In genomic region chr5:129008008-129008407, GRCm38 (mm10) we compare ENCODE assay signal across 8 mouse cellular contexts. TPM values are rescaled to one million over a fixed set of nuclear protein-coding genes. Genes with fewer than 3 reads are reported as not detected.
DNase-seq lines count a peak whose midpoint lies in the region; ATAC-seq and TF ChIP-seq lines count a peak whose summit lies in the region.

No protein-coding gene starts in this region.

- H3K9ac ChIP-seq in lung, embryonic 15.5 days = peak overlapping the region; percentile 63
- H3K9ac ChIP-seq in liver, postnatal 0 days (replicated peaks) = peak overlapping the region; percentile 95

- H3K4me1 ChIP-seq in lung, embryonic 15.5 days = peaks cover 34% of the 10 kb centered on the region
- H3K4me1 ChIP-seq in brown adipose tissue, adult 24 weeks (ENCODE audit: control insufficient read depth, insufficient read depth, insufficient read length, low read length) = peaks cover 3% of the 10 kb centered on the region
- peaks cover 48% of the 10 kb centered on the region for H3K4me1 ChIP-seq in liver, postnatal 0 days (ENCODE audit: insufficient read depth)

- H3K27me3 ChIP-seq in lung, embryonic 15.5 days = no peaks in the 10 kb centered on the region
- no peaks in the 10 kb centered on the region for H3K27me3 ChIP-seq in liver, postnatal 0 days (ENCODE audit: insufficient read depth, low read length)

- H3K4me3 ChIP-seq in lung, embryonic 15.5 days = peak overlapping the region; percentile 62
- H3K4me3 ChIP-seq in brown adipose tissue, adult 24 weeks (ENCODE audit: insufficient read depth, low read depth, low read length) = peak overlapping the region; percentile 90
- H3K4me3 ChIP-seq in liver, postnatal 0 days (ENCODE audit: low read depth, low read length) = peak overlapping the region; percentile 93

- H3K9me3 ChIP-seq in lung, embryonic 15.5 days = no peaks in the 10 kb centered on the region
- H3K9me3 ChIP-seq in liver, postnatal 0 days (ENCODE audit: low read length) = no peaks in the 10 kb centered on the region

- H3K27ac ChIP-seq in lung, embryonic 15.5 days = no peak overlapping the region
- H3K27ac ChIP-seq in brown adipose tissue, adult 24 weeks (replicated peaks; ENCODE audit: low read depth, low read length) = peak overlapping the region; percentile 55
- peak overlapping the region; percentile 90 for H3K27ac ChIP-seq in liver, postnatal 0 days (ENCODE audit: low read depth)

- peak overlapping the region; percentile 82 for H3K4me2 ChIP-seq in lung, embryonic 15.5 days
- H3K4me2 ChIP-seq in liver, postnatal 0 days (ENCODE audit: low read depth, low read length) = peak overlapping the region; percentile 91

- DNase-seq in lung, postnatal 25 days (ENCODE audit: low spot score) = no peak
- no peak for DNase-seq in liver, postnatal 0 days
- no peak for DNase-seq in adrenal gland, adult 8-10 months
- no peak for DNase-seq in layer of hippocampus, postnatal 36 days
- DNase-seq in layer of hippocampus, postnatal 10 days (ENCODE audit: low spot score in 2 of 2) = no peak

- TF ChIP-seq EP300 in liver, postnatal 0 days (IDR thresholded peaks at IDR 0.05; ENCODE audit: low read depth) = no peak

- no peaks in the 10 kb centered on the region for H3K36me3 ChIP-seq in lung, embryonic 15.5 days
- H3K36me3 ChIP-seq in liver, postnatal 0 days (replicated peaks; ENCODE audit: insufficient read depth, low read length) = peaks cover 12% of the 10 kb centered on the region

- TF ChIP-seq CTCF in liver, postnatal 0 days (IDR thresholded peaks at IDR 0.05; ENCODE audit: low read depth) = no peak

- peak; percentile 41 for ATAC-seq in lung, embryonic 15.5 days (ENCODE audit: borderline replicate concordance, extremely low read depth, low FRiP score, low TSS enrichment)
- ATAC-seq in hematopoietic stem cell, adult 5-6 weeks (replicated peaks in 1 of 2; ENCODE audit: insufficient read depth in 1 of 2, low FRiP score in 2 of 2, low TSS enrichment in 1 of 2, low read depth in 1 of 2, poor library complexity in 2 of 2, severe bottlenecking in 2 of 2) = peak; percentile 2 to 14; a peak in 2 of 4 replicates
- ATAC-seq in liver, postnatal 0 days = peak; percentile 44

- under 1% methylated on average over 18 of the region's 18 CpGs for WGBS in lung, embryonic 15.5 days
- 0% methylated on average over 18 of the region's 18 CpGs for WGBS in liver, postnatal 0 days (ENCODE audit: insufficient replicate concordance)

RNA-seq across cellular contexts. Expression of gene Stx2, which starts 0.4 kb away (rescaled TPM):
- 24.9 and 28.3 TPM in 2 replicates for polyA plus RNA-seq in lung, embryonic 15.5 days (2015; fragmentation: Nextera tagmentation; extraction: Ambion mirVana)
- polyA plus RNA-seq in brown adipose tissue, adult 24 weeks (2012; ENCODE audit: insufficient read depth, insufficient read length, missing spikeins) = 5.5 and 8.2 TPM in 2 replicates
- total RNA-seq in hematopoietic stem cell, adult 5-6 weeks (2017) = 17.0 and 22.4 TPM in 2 replicates
- 30.9 and 35.6 TPM in 2 replicates for polyA plus RNA-seq in liver, postnatal 0 days (2015; fragmentation: Nextera tagmentation; extraction: Ambion mirVana)
- 10 to 100 TPM; 24.9 to 32.9 (median 26.9) TPM for total RNA-seq in adrenal gland, adult 8-10 months (2022)
- total RNA-seq in layer of hippocampus, postnatal 36 days (2021) = 10 to 100 TPM; 25.3 to 38.0 TPM
- 10 to 100 TPM; 31.9 to 33.2 TPM for total RNA-seq in layer of hippocampus, postnatal 10 days (2021)

RNA-seq across cellular contexts. Expression of gene Ran, which starts 11.9 kb away (rescaled TPM):
- 634 and 683 TPM in 2 replicates for polyA plus RNA-seq in lung, embryonic 15.5 days (2015; fragmentation: Nextera tagmentation; extraction: Ambion mirVana)
- 71.5 and 92.5 TPM in 2 replicates for polyA plus RNA-seq in brown adipose tissue, adult 24 weeks (2012; ENCODE audit: insufficient read depth, insufficient read length, missing spikeins)
- 298 and 527 TPM in 2 replicates for total RNA-seq in hematopoietic stem cell, adult 5-6 weeks (2017)
- 183 and 206 TPM in 2 replicates for polyA plus RNA-seq in liver, postnatal 0 days (2015; fragmentation: Nextera tagmentation; extraction: Ambion mirVana)
- total RNA-seq in adrenal gland, adult 8-10 months (2022) = 100 to 1,000 TPM; 137 to 213 (median 176) TPM
- 100 to 1,000 TPM; 166 to 174 TPM for total RNA-seq in layer of hippocampus, postnatal 36 days (2021)
- 100 to 1,000 TPM; 164 to 177 TPM for total RNA-seq in layer of hippocampus, postnatal 10 days (2021)

RNA-seq across cellular contexts. Expression of gene Rimbp2, which starts 54.7 kb away (rescaled TPM):
- 0.03 and 0.26 TPM in 2 replicates for polyA plus RNA-seq in lung, embryonic 15.5 days (2015; fragmentation: Nextera tagmentation; extraction: Ambion mirVana)
- not detected in 2 replicates for polyA plus RNA-seq in brown adipose tissue, adult 24 weeks (2012; ENCODE audit: insufficient read depth, insufficient read length, missing spikeins)
- not detected in 2 replicates for total RNA-seq in hematopoietic stem cell, adult 5-6 weeks (2017)
- not detected in 2 replicates for polyA plus RNA-seq in liver, postnatal 0 days (2015; fragmentation: Nextera tagmentation; extraction: Ambion mirVana)
- total RNA-seq in adrenal gland, adult 8-10 months (2022) = 10 to 100 TPM in 2 of 4 experiments, 1 to 10 TPM in 2; 5.3 to 12.5 (median 9.7) TPM
- total RNA-seq in layer of hippocampus, postnatal 36 days (2021) = 100 to 1,000 TPM; 118 to 130 TPM
- 10 to 100 TPM; 91.4 to 98.4 TPM for total RNA-seq in layer of hippocampus, postnatal 10 days (2021)

Comparison
In these comparisons a context has a peak if more than half of its experiments do, and no peak if none do; other contexts are left out.
1. RNA of gene Rimbp2, which starts 54.7 kb away (total RNA-seq): 118 to 130 TPM in layer of hippocampus, postnatal 36 days and 91.4 to 98.4 TPM in layer of hippocampus, postnatal 10 days; 5.3 to 12.5 TPM in adrenal gland, adult 8-10 months and not detected in hematopoietic stem cell, adult 5-6 weeks; every median in the first group is over 4 times any median in the second.
2. Peak in every context shown above with its lines, with median percentiles within 50 percentile points of each other: ATAC-seq and H3K4me3 ChIP-seq.